Mouse (Mus musculus) brain, adult 2 months (tissue): ENCODE data around the gene Ctnnbl1.
A peak's percentile ranks its signal among the peaks of the same experiment; 100 is the strongest.

ENCODE experiments used
- DNase-seq: peaks from one replicate; pipeline ENCODE4 v3.0.0; 2011; ENCODE audit warnings: low read depth, low spot score

The Ctnnbl1 gene

DNA sequence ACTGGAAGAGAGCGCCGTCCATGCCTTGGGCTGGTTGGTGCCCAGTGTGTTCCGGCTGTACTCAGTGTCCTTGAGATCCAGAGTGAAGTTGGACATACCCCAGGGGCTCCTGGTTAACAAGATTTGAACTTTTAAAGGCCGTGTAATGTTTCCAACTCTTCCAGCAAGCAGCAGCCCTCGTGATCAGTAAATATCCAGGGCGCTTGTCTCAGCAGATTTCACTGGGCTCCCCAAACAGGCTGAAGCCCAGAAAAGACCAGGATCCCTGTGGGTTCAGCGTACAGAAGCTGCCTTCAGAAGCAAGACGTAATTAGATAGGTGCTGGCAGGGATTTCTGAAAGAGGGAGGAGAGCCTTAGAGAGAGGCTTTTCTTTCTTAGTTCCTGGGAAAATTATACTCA lies 137.9 kb downstream of the Ctnnbl1 start:
- peak; percentile 67 for DNase-seq

GRCm38 (mm10) chr2:157877394-157877793 lies 140.2 kb downstream of the Ctnnbl1 start:
- DNase-seq = no peak

DNA sequence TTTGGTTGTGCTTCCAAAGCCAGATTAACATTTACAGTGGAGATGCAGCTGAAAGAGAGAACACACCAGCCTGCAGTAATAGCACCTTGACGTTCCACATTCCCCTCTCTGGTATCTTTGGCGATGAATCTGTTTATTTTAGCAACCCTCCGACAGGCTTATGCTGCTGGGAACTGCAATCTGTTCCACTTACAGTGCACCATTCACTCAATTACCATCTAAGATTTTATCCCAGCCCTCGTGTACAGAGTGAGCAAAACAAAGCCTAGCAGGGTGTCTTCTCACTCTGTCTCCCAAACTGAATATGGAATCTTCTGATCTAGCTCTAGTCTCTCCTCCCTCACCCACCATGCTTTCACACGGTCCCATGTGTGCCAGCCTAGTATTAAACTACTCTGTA lies 140.8 kb downstream of the Ctnnbl1 start:
- DNase-seq = peak; percentile 86

DNA sequence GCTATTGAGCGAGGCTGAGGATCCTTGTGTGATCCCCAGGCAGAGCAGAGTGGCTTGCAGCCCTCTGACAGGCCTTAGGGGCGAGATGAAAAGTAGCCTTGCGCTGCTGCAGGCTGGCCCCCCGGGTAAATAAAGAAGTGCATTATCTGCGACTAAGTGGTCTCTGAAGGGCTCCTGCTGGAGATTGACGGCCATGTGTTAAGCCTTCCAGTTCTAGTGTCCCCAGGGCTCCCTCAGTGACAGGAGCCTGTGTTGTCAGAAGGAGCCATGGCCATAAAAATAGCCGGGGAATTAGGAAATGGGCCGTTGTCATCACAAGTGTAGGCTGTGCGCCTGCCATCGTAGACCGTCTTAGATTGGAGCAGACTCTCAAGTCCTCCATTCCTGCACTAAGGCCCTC lies 144.7 kb downstream of the Ctnnbl1 start:
- no peak for DNase-seq

GRCm38 (mm10) chr2:157887275-157888025 lies 150.2 kb downstream of the Ctnnbl1 start:
- no peak for DNase-seq

DNA sequence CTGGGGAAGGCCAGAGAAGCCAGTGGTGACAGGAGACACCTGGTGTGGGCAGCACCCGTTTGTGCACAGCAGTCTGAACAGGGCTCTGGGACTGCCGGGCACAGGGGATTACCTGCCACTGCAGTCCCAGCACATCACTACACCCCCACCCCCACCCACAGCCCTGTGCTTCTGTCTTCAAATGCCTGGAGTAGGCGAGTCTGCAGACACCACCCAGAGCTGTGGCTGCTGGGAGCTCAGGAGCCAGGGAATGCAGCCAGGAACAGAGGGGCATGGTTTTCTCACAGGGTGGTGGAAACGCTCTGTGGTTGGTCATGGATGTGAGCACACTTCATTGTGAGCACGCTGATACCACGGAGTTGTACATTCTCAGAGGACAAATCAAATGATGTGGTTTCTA lies 154.0 kb downstream of the Ctnnbl1 start:
- DNase-seq = peak; percentile 64

DNA sequence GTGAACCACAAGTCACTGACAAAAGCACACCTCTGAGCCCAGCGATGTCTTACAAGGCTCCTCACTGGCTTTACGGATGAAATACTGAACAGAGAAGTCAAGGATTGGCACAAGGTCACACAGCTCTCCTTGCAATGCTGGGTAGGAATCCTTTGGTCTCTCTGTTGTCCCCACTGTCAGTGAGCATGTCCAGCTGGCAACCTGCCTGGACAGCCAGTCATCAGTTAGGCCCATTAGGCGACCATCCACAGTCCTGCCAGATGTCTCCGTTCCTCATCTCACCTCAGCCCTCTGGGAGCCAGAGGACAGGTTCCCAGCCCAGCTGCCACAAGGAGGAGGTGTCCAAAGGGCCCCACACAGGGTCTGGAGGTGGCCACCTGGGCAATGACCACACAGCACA lies 159.9 kb downstream of the Ctnnbl1 start:
- DNase-seq = no peak

DNA sequence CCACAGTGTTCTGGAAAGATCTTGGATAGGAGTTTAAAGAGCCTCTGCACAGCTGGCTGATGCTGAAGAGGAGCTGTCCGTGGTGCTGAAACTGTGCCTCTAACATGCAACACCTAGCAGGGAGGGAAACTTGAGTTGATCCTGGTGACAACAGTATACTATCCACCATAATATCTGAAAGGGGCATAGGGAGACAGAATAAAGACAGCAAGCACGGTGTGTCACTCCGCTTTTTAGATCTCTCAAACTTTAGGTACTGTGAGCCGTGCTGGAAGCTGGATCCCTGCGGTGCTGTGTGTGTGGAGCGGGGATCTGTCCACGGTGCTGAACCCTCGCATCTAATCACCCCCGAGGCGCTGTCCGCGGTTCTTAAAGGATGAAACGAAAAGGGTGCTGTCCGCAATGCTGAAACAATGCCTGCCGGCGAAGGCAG lies 176.0 kb downstream of the Ctnnbl1 start:
- peak; percentile 60 for DNase-seq

- DNase-seq = peak; percentile 87
These were observed 176.5 kb downstream of the Ctnnbl1 start for GRCm38 (mm10) chr2:157913705-157914104.

GRCm38 (mm10) chr2:157914105-157914764 lies 177.0 kb downstream of the Ctnnbl1 start, which contains the start of gene Vstm2l:
Gene Vstm2l, plus strand, starts transcription at chr2:157914653.
- DNase-seq = peak; percentile 90

DNA sequence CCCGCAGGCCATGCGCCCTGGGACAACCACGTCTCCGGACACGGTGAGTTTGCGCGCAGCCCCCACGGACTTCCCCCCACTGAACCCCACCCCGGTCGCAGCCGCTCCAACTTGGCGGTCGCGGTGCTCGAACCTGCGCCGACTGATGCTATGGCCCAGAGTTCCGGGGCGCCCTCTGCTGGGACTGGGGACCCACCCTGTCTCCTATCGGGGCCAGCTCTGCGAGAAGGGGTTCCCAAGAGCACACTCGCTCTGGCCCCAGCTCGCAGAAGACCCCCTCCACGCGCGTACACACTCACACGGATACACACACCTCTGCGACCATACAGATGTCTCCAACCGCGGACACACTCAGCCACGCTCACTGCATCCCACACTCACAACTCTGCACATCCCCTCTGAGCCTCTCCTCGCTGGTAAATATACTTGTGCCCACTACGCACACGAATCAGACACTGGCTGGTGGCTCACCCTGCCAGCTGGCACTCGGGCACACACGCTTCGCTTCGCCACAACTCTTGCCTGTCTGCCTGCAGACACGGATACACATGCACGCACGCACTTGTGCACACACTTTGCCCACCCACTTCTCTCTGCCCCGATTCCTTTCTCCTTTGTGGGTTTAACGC lies 177.8 kb downstream of the Ctnnbl1 start:
- peak; percentile 73 for DNase-seq

- DNase-seq = peak; percentile 41
These were observed 181.3 kb downstream of the Ctnnbl1 start for GRCm38 (mm10) chr2:157918529-157918928.

- DNase-seq = peak; percentile 75
These were observed 184.3 kb downstream of the Ctnnbl1 start for GRCm38 (mm10) chr2:157921551-157921950.

DNA sequence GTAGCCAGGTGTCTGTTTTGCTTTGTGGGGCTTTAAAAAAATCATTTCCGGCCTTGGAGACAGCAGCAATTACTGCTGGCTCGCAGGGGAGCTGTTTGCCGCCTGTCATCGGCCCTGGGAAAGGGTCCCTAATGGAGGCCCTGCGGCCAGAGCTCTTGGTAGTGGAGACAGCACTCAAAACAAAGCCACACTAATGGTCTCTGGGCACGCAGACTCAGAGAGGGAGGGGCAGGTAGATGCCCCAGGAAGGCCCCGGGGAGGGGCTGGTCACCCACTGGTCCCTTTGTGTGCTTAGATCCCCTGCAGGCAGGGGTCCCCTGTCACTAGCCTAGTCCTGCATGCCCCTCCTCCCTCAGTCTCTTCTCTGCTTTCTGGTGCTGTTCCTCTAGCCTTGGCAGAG lies 186.2 kb downstream of the Ctnnbl1 start:
- no peak for DNase-seq

GRCm38 (mm10) chr2:157924504-157924903 lies 187.3 kb downstream of the Ctnnbl1 start:
- peak; percentile 52 for DNase-seq

GRCm38 (mm10) chr2:157926502-157926901 lies 189.3 kb downstream of the Ctnnbl1 start:
- peak; percentile 67 for DNase-seq

- DNase-seq = peak; percentile 66
These were observed 189.7 kb downstream of the Ctnnbl1 start for GRCm38 (mm10) chr2:157926927-157927326.

- peak; percentile 40 for DNase-seq
These were observed 190.2 kb downstream of the Ctnnbl1 start for GRCm38 (mm10) chr2:157927397-157927796.

DNA sequence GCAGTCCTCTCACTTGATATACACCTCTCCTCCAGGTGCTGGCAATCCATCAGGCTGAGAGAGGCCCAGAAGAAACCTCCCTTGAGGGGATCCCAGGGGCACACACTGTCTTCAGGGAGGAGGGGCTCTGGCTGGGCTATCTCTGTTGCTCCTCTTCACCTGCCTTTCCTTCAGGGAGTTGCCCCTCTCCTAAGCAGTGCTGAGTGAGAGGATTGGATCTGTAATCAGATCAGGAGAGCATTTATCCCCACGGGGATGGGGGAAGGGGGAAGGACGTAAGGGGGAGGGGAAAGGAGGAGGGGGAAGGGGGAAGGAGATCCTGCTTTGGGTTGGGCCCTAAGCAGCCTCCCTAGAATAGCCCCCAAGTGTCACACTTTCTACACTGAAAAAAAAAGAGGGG lies 190.6 kb downstream of the Ctnnbl1 start:
- no peak for DNase-seq

GRCm38 (mm10) chr2:157932655-157933054 lies 195.5 kb downstream of the Ctnnbl1 start:
- no peak for DNase-seq

GRCm38 (mm10) chr2:157935444-157936171 lies 198.4 kb downstream of the Ctnnbl1 start:
- DNase-seq = no peak

GRCm38 (mm10) chr2:157936676-157937075 lies 199.5 kb downstream of the Ctnnbl1 start:
- DNase-seq = no peak
